Mouse (Mus musculus): ENCODE results near the gene Plekhb2. TPM values are rescaled to one million over a fixed set of nuclear protein-coding genes. Genes with fewer than 3 reads are reported as not detected.

The Plekhb2 gene
- polyA plus RNA-seq (2016; fragmentation: Nextera tagmentation; extraction: Ambion mirVana) = 45.6 and 57.9 TPM in 2 replicates

- under 1% methylated on average over 39 of the region's 40 CpGs for WGBS
- Histone ChIP-seq H3K4me1 (replicated peaks) (peaks cover 27% of the 10 kb centered on the region), H3K27ac (peak within 1 kb of the TSS; percentile 90), H3K9me3 (no peaks in the 10 kb centered on the region), H3K36me3 (no peaks in the 10 kb centered on the region), H3K27me3 (ENCODE audit: insufficient read depth, poor library complexity, severe bottlenecking) (no peaks in the 10 kb centered on the region), H3K4me3 (peak within 1 kb of the TSS; percentile 69)
- peak; percentile 85 for DNase-seq (ENCODE audit: low spot score)
These were observed at the start of gene Plekhb2 for GRCm38 (mm10) chr1:34849745-34850342. Plekhb2 (plus strand) TSS chr1:34849976.

GRCm38 (mm10) chr1:34801616-34802289, 48.0 kb upstream of the Plekhb2 start:
- Histone ChIP-seq H3K4me1 (replicated peaks) (peaks cover 39% of the 10 kb centered on the region), H3K9me3 (no peaks in the 10 kb centered on the region), H3K4me3 (peak overlapping the region; percentile 75), H3K27me3 (ENCODE audit: insufficient read depth, poor library complexity, severe bottlenecking) (peaks cover 14% of the 10 kb centered on the region), H3K27ac (peak overlapping the region; percentile 84), H3K36me3 (0 out of 2 replicates have a peak, but pooled peaks cover 12% of the 10 kb centered on the region)
- WGBS = under 1% methylated on average over 47 of the region's 47 CpGs
- peak; percentile 71 for DNase-seq (ENCODE audit: low spot score)

- 26% methylated on average over 7 of the region's 7 CpGs for WGBS
These were observed 47.5 kb upstream of the Plekhb2 start for GRCm38 (mm10) chr1:34802290-34802642.

GRCm38 (mm10) chr1:34804863-34805262, 44.9 kb upstream of the Plekhb2 start:
- H3K4me3 ChIP-seq = no peak overlapping the region
- WGBS = 89% methylated on average over 7 of the region's 7 CpGs
- no peaks in the 10 kb centered on the region for H3K9me3 ChIP-seq
- no peak overlapping the region for H3K27ac ChIP-seq
- DNase-seq (ENCODE audit: low spot score) = no peak
- H3K4me1 ChIP-seq (replicated peaks) = peaks cover 49% of the 10 kb centered on the region
- H3K27me3 ChIP-seq (ENCODE audit: insufficient read depth, poor library complexity, severe bottlenecking) = peaks cover 21% of the 10 kb centered on the region
- peaks cover 33% of the 10 kb centered on the region for H3K36me3 ChIP-seq

More at GRCm38 (mm10) chr1:34802290-34802642, 47.5 kb upstream of the Plekhb2 start:
- H3K27me3 ChIP-seq (ENCODE audit: insufficient read depth, poor library complexity, severe bottlenecking) = peaks cover 19% of the 10 kb centered on the region
- no peak for DNase-seq (ENCODE audit: low spot score)
- H3K36me3 ChIP-seq = 0 out of 2 replicates have a peak, but pooled peaks cover 12% of the 10 kb centered on the region
- peak overlapping the region; percentile 84 for H3K27ac ChIP-seq
- H3K4me1 ChIP-seq (replicated peaks) = peaks cover 44% of the 10 kb centered on the region
- peak overlapping the region; percentile 75 for H3K4me3 ChIP-seq
- no peaks in the 10 kb centered on the region for H3K9me3 ChIP-seq

GRCm38 (mm10) chr1:34805931-34806520, 43.8 kb upstream of the Plekhb2 start:
- Histone ChIP-seq H3K36me3 (peaks cover 45% of the 10 kb centered on the region), H3K4me3 (no peak overlapping the region; the same call in 1 of the 2 replicates), H3K9me3 (no peaks in the 10 kb centered on the region), H3K4me1 (replicated peaks) (peaks cover 47% of the 10 kb centered on the region), H3K27ac (no peak overlapping the region), H3K27me3 (ENCODE audit: insufficient read depth, poor library complexity, severe bottlenecking) (peaks cover 21% of the 10 kb centered on the region)
- WGBS = 21% methylated on average over 35 of the region's 35 CpGs
- DNase-seq (ENCODE audit: low spot score) = peak; percentile 8

- Histone ChIP-seq H3K36me3 (peaks cover 65% of the 10 kb centered on the region), H3K4me1 (replicated peaks) (peaks cover 28% of the 10 kb centered on the region), H3K27ac (no peak overlapping the region), H3K4me3 (no peak overlapping the region), H3K9me3 (no peaks in the 10 kb centered on the region), H3K27me3 (ENCODE audit: insufficient read depth, poor library complexity, severe bottlenecking) (peaks cover 13% of the 10 kb centered on the region)
- 95% methylated on average over 8 of the region's 8 CpGs for WGBS
- no peak for DNase-seq (ENCODE audit: low spot score)
These were observed 41.3 kb upstream of the Plekhb2 start for GRCm38 (mm10) chr1:34808445-34808844.

GRCm38 (mm10) chr1:34810293-34810692, 39.5 kb upstream of the Plekhb2 start:
- H3K27ac ChIP-seq = no peak overlapping the region
- no peak overlapping the region for H3K4me3 ChIP-seq
- H3K4me1 ChIP-seq (replicated peaks) = peaks cover 22% of the 10 kb centered on the region
- no peak for DNase-seq (ENCODE audit: low spot score)
- peaks cover 76% of the 10 kb centered on the region for H3K36me3 ChIP-seq
- 91% methylated on average over 11 of the region's 11 CpGs for WGBS
- H3K27me3 ChIP-seq (ENCODE audit: insufficient read depth, poor library complexity, severe bottlenecking) = peaks cover 13% of the 10 kb centered on the region
- H3K9me3 ChIP-seq = no peaks in the 10 kb centered on the region

GRCm38 (mm10) chr1:34811035-34811434, 38.7 kb upstream of the Plekhb2 start:
- Histone ChIP-seq H3K27ac (no peak overlapping the region), H3K4me3 (no peak overlapping the region), H3K4me1 (replicated peaks) (peaks cover 18% of the 10 kb centered on the region), H3K9me3 (no peaks in the 10 kb centered on the region), H3K27me3 (ENCODE audit: insufficient read depth, poor library complexity, severe bottlenecking) (peaks cover 11% of the 10 kb centered on the region), H3K36me3 (peaks cover 83% of the 10 kb centered on the region)
- 86% methylated on average over 6 of the region's 6 CpGs for WGBS
- no peak for DNase-seq (ENCODE audit: low spot score)

- Histone ChIP-seq H3K36me3 (peaks cover 89% of the 10 kb centered on the region), H3K4me1 (replicated peaks) (peaks cover 16% of the 10 kb centered on the region), H3K27ac (no peak overlapping the region), H3K4me3 (no peak overlapping the region), H3K27me3 (ENCODE audit: insufficient read depth, poor library complexity, severe bottlenecking) (peaks cover 6% of the 10 kb centered on the region), H3K9me3 (no peaks in the 10 kb centered on the region)
- 81% methylated on average over 6 of the region's 6 CpGs for WGBS
- no peak for DNase-seq (ENCODE audit: low spot score)
These were observed 38.2 kb upstream of the Plekhb2 start for GRCm38 (mm10) chr1:34811581-34811980.

GRCm38 (mm10) chr1:34812407-34813247, 37.1 kb upstream of the Plekhb2 start:
- WGBS = 94% methylated on average over 13 of the region's 13 CpGs
- Histone ChIP-seq H3K36me3 (peaks cover 99% of the 10 kb centered on the region), H3K9me3 (no peaks in the 10 kb centered on the region), H3K27ac (no peak overlapping the region), H3K4me3 (no peak overlapping the region), H3K4me1 (replicated peaks) (peaks cover 6% of the 10 kb centered on the region; the same call in 1 of the 2 replicates), H3K27me3 (ENCODE audit: insufficient read depth, poor library complexity, severe bottlenecking) (no peaks in the 10 kb centered on the region)
- no peak for DNase-seq (ENCODE audit: low spot score)

GRCm38 (mm10) chr1:34815843-34816242, 33.9 kb upstream of the Plekhb2 start:
- no peak for DNase-seq (ENCODE audit: low spot score)
- 74% methylated on average over 6 of the region's 6 CpGs for WGBS
- peaks cover 100% of the 10 kb centered on the region for H3K36me3 ChIP-seq
- no peaks in the 10 kb centered on the region for H3K27me3 ChIP-seq (ENCODE audit: insufficient read depth, poor library complexity, severe bottlenecking)
- H3K27ac ChIP-seq = no peak overlapping the region
- H3K4me3 ChIP-seq = no peak overlapping the region
- no peaks in the 10 kb centered on the region for H3K9me3 ChIP-seq
- H3K4me1 ChIP-seq (replicated peaks) = peaks cover 4% of the 10 kb centered on the region; the same call in 1 of the 2 replicates

- no peak overlapping the region for H3K27ac ChIP-seq
- H3K36me3 ChIP-seq = peaks cover 97% of the 10 kb centered on the region
- 94% methylated on average over 6 of the region's 6 CpGs for WGBS
- no peaks in the 10 kb centered on the region for H3K27me3 ChIP-seq (ENCODE audit: insufficient read depth, poor library complexity, severe bottlenecking)
- peaks cover 4% of the 10 kb centered on the region; the same call in 1 of the 2 replicates for H3K4me1 ChIP-seq (replicated peaks)
- no peak overlapping the region for H3K4me3 ChIP-seq
- DNase-seq (ENCODE audit: low spot score) = no peak
- H3K9me3 ChIP-seq = no peaks in the 10 kb centered on the region
These were observed 30.4 kb upstream of the Plekhb2 start for GRCm38 (mm10) chr1:34819225-34819910.
